Mouse (Mus musculus): ENCODE data around the gene Kifap3. TPM values are rescaled to one million over a fixed set of nuclear protein-coding genes. Genes with fewer than 3 reads are reported as not detected.

The Kifap3 gene
- polyA plus RNA-seq, 1 experiment from 2014 or later = 68.1 TPM

Other genes with a start within 250 kb of the Kifap3 start
- gene Mettl11b, start 54.4 kb upstream of the Kifap3 start, polyA plus RNA-seq (2014; fragmentation: Nextera tagmentation; extraction: Ambion mirVana) = not detected in 2 replicates
- 17.8 and 20.8 TPM in 2 replicates for gene Scyl3, start 149.5 kb downstream of the Kifap3 start, polyA plus RNA-seq (2014; fragmentation: Nextera tagmentation; extraction: Ambion mirVana)
- gene BC055324, start 215.2 kb downstream of the Kifap3 start, polyA plus RNA-seq (2014; fragmentation: Nextera tagmentation; extraction: Ambion mirVana) = 31.5 and 32.1 TPM in 2 replicates
- 8.9 and 10.1 TPM in 2 replicates for gene Mettl18, start 215.3 kb downstream of the Kifap3 start, polyA plus RNA-seq (2014; fragmentation: Nextera tagmentation; extraction: Ambion mirVana)

Data from neural tube, embryonic 11.5 days (tissue).